ENCODE assay signal across 10 mouse cellular contexts in genomic region chr15:78956351-78956750, GRCm38 (mm10). TPM values are rescaled to one million over a fixed set of nuclear protein-coding genes. Genes with fewer than 3 reads are reported as not detected.
DNase-seq lines count a peak whose midpoint lies in the region; ATAC-seq and TF ChIP-seq lines count a peak whose summit lies in the region.
"Had no signal": no experiment of that assay in that cellular context is flagged by ENCODE, and none has a peak within 500 bp of the region (broad histone marks: within the 10 kb centered on the region; RNA-seq: fewer than 3 reads in every experiment).

No protein-coding gene starts in this region.

- H3K4me2 ChIP-seq in heart, embryonic 11.5 days: no peak overlapping the region
- H3K4me2 ChIP-seq in midbrain, postnatal 0 days (ENCODE audit: low read depth, low read length, poor library complexity, severe bottlenecking): no peak overlapping the region
- H3K4me2 ChIP-seq in midbrain, embryonic 16.5 days (ENCODE audit: low read length): no peak overlapping the region
- no peak overlapping the region for H3K4me2 ChIP-seq in embryonic facial prominence, embryonic 11.5 days (ENCODE audit: low read depth, low read length)
- H3K4me2 ChIP-seq: midbrain, embryonic 13.5 days had no signal

- no peak for DNase-seq in heart, adult 11 months
- DNase-seq in midbrain, postnatal 0 days (ENCODE audit: low spot score): no peak
- DNase-seq in embryonic facial prominence, embryonic 11.5 days (ENCODE audit: low spot score): peak; percentile 39
- DNase-seq in splenic B cell, adult 2 months (ENCODE audit: low read depth, low spot score): peak; percentile 62
- no peak for DNase-seq in heart, adult 9 months (ENCODE audit: low spot score in 2 of 2)
- no peak for DNase-seq in urinary bladder, postnatal 14 days (ENCODE audit: low spot score)

- H3K4me1 ChIP-seq in heart, embryonic 11.5 days (ENCODE audit: control insufficient read depth, insufficient read depth, low read length): no peaks in the 10 kb centered on the region
- no peaks in the 10 kb centered on the region for H3K4me1 ChIP-seq in midbrain, postnatal 0 days (ENCODE audit: insufficient read depth, low read length)
- no peaks in the 10 kb centered on the region for H3K4me1 ChIP-seq in midbrain, embryonic 16.5 days (ENCODE audit: control insufficient read depth, insufficient read depth, low read length)
- 0 out of 2 replicates have a peak, but pooled peaks cover 2% of the 10 kb centered on the region for H3K4me1 ChIP-seq in embryonic facial prominence, embryonic 11.5 days (ENCODE audit: control insufficient read depth, insufficient read depth, low read length)
- H3K4me1 ChIP-seq: midbrain, embryonic 13.5 days had no signal

- peak; percentile 51 for TF ChIP-seq CTCF in midbrain, postnatal 0 days (IDR thresholded peaks at IDR 0.05)

- H3K27ac ChIP-seq in heart, embryonic 11.5 days (ENCODE audit: low read depth, low read length): no peak overlapping the region
- no peak overlapping the region for H3K27ac ChIP-seq in midbrain, postnatal 0 days (ENCODE audit: low read depth, low read length)
- no peak overlapping the region for H3K27ac ChIP-seq in midbrain, embryonic 16.5 days (ENCODE audit: low read length)
- H3K27ac ChIP-seq in embryonic facial prominence, embryonic 11.5 days (replicated peaks; ENCODE audit: low read depth, low read length): no peak overlapping the region
- H3K27ac ChIP-seq: midbrain, embryonic 13.5 days had no signal

- no peaks in the 10 kb centered on the region for H3K9me3 ChIP-seq in heart, embryonic 11.5 days (replicated peaks; ENCODE audit: control insufficient read depth, low read length)
- no peaks in the 10 kb centered on the region for H3K9me3 ChIP-seq in midbrain, postnatal 0 days (ENCODE audit: low read length)
- H3K9me3 ChIP-seq in midbrain, embryonic 16.5 days (replicated peaks; ENCODE audit: control insufficient read depth, low read length, poor library complexity, severe bottlenecking): no peaks in the 10 kb centered on the region
- H3K9me3 ChIP-seq in embryonic facial prominence, embryonic 11.5 days (replicated peaks; ENCODE audit: control insufficient read depth, low read length): no peaks in the 10 kb centered on the region
- H3K9me3 ChIP-seq: embryonic facial prominence, embryonic 13.5 days; midbrain, embryonic 13.5 days had no signal

- H3K27me3 ChIP-seq in heart, embryonic 11.5 days (ENCODE audit: control insufficient read depth, insufficient read depth, low read length): no peaks in the 10 kb centered on the region
- no peaks in the 10 kb centered on the region for H3K27me3 ChIP-seq in midbrain, postnatal 0 days (ENCODE audit: insufficient read depth, low read length)
- no peaks in the 10 kb centered on the region for H3K27me3 ChIP-seq in midbrain, embryonic 16.5 days (ENCODE audit: control insufficient read depth, insufficient read depth, low read depth, low read length)
- no peaks in the 10 kb centered on the region for H3K27me3 ChIP-seq in embryonic facial prominence, embryonic 11.5 days (ENCODE audit: control insufficient read depth, insufficient read depth, low read length)
- H3K27me3 ChIP-seq in splenic B cell, adult 2 months (ENCODE audit: control insufficient read depth, insufficient read depth, low read length, poor library complexity, severe bottlenecking): no peaks in the 10 kb centered on the region
- H3K27me3 ChIP-seq: embryonic facial prominence, embryonic 13.5 days; midbrain, embryonic 13.5 days had no signal

- H3K9ac ChIP-seq in heart, embryonic 11.5 days (ENCODE audit: low read depth, low read length): no peak overlapping the region
- no peak overlapping the region for H3K9ac ChIP-seq in midbrain, postnatal 0 days (replicated peaks; ENCODE audit: low read length, poor library complexity, severe bottlenecking)
- no peak overlapping the region for H3K9ac ChIP-seq in midbrain, embryonic 16.5 days (ENCODE audit: low read depth, low read length)
- H3K9ac ChIP-seq in embryonic facial prominence, embryonic 11.5 days (replicated peaks; ENCODE audit: low read length): no peak overlapping the region
- H3K9ac ChIP-seq: midbrain, embryonic 13.5 days had no signal

- H3K4me3 ChIP-seq in heart, embryonic 11.5 days (ENCODE audit: low read depth, low read length): no peak overlapping the region
- no peak overlapping the region for H3K4me3 ChIP-seq in midbrain, postnatal 0 days (ENCODE audit: low read depth, low read length)
- no peak overlapping the region for H3K4me3 ChIP-seq in midbrain, embryonic 16.5 days (ENCODE audit: low read depth, low read length)
- H3K4me3 ChIP-seq in embryonic facial prominence, embryonic 11.5 days (ENCODE audit: low read depth, low read length): no peak overlapping the region
- H3K4me3 ChIP-seq: embryonic facial prominence, embryonic 13.5 days; midbrain, embryonic 13.5 days had no signal

- 0 out of 2 replicates have a peak, but pooled peaks cover 2% of the 10 kb centered on the region for H3K36me3 ChIP-seq in heart, embryonic 11.5 days (ENCODE audit: control insufficient read depth, insufficient read depth, low read length)
- H3K36me3 ChIP-seq in midbrain, postnatal 0 days (ENCODE audit: insufficient read depth, low read length): peaks cover 38% of the 10 kb centered on the region
- peaks cover 22% of the 10 kb centered on the region for H3K36me3 ChIP-seq in midbrain, embryonic 16.5 days (ENCODE audit: control insufficient read depth, insufficient read depth, low read length)
- peaks cover 6% of the 10 kb centered on the region; the same call in 1 of the 2 replicates for H3K36me3 ChIP-seq in embryonic facial prominence, embryonic 11.5 days (replicated peaks; ENCODE audit: control insufficient read depth, insufficient read depth, low read depth, low read length)
- no peaks in the 10 kb centered on the region for H3K36me3 ChIP-seq in splenic B cell, adult 2 months (ENCODE audit: control insufficient read depth, insufficient read depth, low read length, poor library complexity, severe bottlenecking)

- 59% methylated on average over 4 of the region's 4 CpGs for WGBS in heart, embryonic 11.5 days (ENCODE audit: insufficient replicate concordance)
- WGBS in midbrain, postnatal 0 days: 89% methylated on average over 4 of the region's 4 CpGs
- WGBS in midbrain, embryonic 16.5 days: 84% methylated on average over 4 of the region's 4 CpGs
- 79% methylated on average over 4 of the region's 4 CpGs for WGBS in embryonic facial prominence, embryonic 11.5 days

- ATAC-seq in heart, embryonic 11.5 days (replicated peaks; ENCODE audit: insufficient number of reproducible peaks, low FRiP score, low TSS enrichment): 0 out of 2 replicates have a peak, but pooled peaks have one; percentile 8
- no peak for ATAC-seq in midbrain, postnatal 0 days (ENCODE audit: low FRiP score)
- no peak for ATAC-seq in midbrain, embryonic 16.5 days
- no peak for ATAC-seq in embryonic facial prominence, embryonic 11.5 days (replicated peaks; ENCODE audit: insufficient number of reproducible peaks, low FRiP score, low TSS enrichment, low read depth)
- ATAC-seq: midbrain, embryonic 13.5 days had no signal

RNA-seq across cellular contexts. Expression of gene Triobp, which starts 8.8 kb away (rescaled TPM):
- 49.5 and 57.8 TPM in 2 replicates for polyA plus RNA-seq in heart, embryonic 11.5 days (2014; fragmentation: Nextera tagmentation; extraction: Ambion mirVana)
- 40.0 and 53.3 TPM in 2 replicates for total RNA-seq in midbrain, postnatal 0 days (2014; rRNA removed)
- 24.7 and 28.4 TPM in 2 replicates for polyA plus RNA-seq in midbrain, postnatal 0 days (2015; fragmentation: Nextera tagmentation; extraction: Ambion mirVana)
- 40.9 and 48.8 TPM in 2 replicates for polyA plus RNA-seq in midbrain, embryonic 16.5 days (2015; fragmentation: Nextera tagmentation; extraction: Ambion mirVana)
- 33.4 and 36.9 TPM in 2 replicates for polyA plus RNA-seq in embryonic facial prominence, embryonic 11.5 days (2014; fragmentation: Nextera tagmentation; extraction: Ambion mirVana)

RNA-seq across cellular contexts. Expression of gene Nol12, which starts 21.6 kb away (rescaled TPM):
- polyA plus RNA-seq in heart, embryonic 11.5 days (2014; fragmentation: Nextera tagmentation; extraction: Ambion mirVana): 43.6 and 51.4 TPM in 2 replicates
- 8.1 and 17.1 TPM in 2 replicates for total RNA-seq in midbrain, postnatal 0 days (2014; rRNA removed)
- polyA plus RNA-seq in midbrain, postnatal 0 days (2015; fragmentation: Nextera tagmentation; extraction: Ambion mirVana): 64.0 and 69.5 TPM in 2 replicates
- polyA plus RNA-seq in midbrain, embryonic 16.5 days (2015; fragmentation: Nextera tagmentation; extraction: Ambion mirVana): 66.3 and 67.6 TPM in 2 replicates
- polyA plus RNA-seq in embryonic facial prominence, embryonic 11.5 days (2014; fragmentation: Nextera tagmentation; extraction: Ambion mirVana): 56.7 and 58.8 TPM in 2 replicates

RNA-seq across cellular contexts. Expression of gene Lgals1, which starts 29.8 kb away (rescaled TPM):
- 541 and 566 TPM in 2 replicates for polyA plus RNA-seq in heart, embryonic 11.5 days (2014; fragmentation: Nextera tagmentation; extraction: Ambion mirVana)
- total RNA-seq in midbrain, postnatal 0 days (2014; rRNA removed): 35.4 and 46.2 TPM in 2 replicates
- polyA plus RNA-seq in midbrain, postnatal 0 days (2015; fragmentation: Nextera tagmentation; extraction: Ambion mirVana): 69.7 and 76.8 TPM in 2 replicates
- polyA plus RNA-seq in midbrain, embryonic 16.5 days (2015; fragmentation: Nextera tagmentation; extraction: Ambion mirVana): 51.7 and 53.2 TPM in 2 replicates
- 547 and 598 TPM in 2 replicates for polyA plus RNA-seq in embryonic facial prominence, embryonic 11.5 days (2014; fragmentation: Nextera tagmentation; extraction: Ambion mirVana)

RNA-seq across cellular contexts. Expression of gene Pdxp, which starts 42.6 kb away (rescaled TPM):
- polyA plus RNA-seq in heart, embryonic 11.5 days (2014; fragmentation: Nextera tagmentation; extraction: Ambion mirVana): 24.3 and 25.7 TPM in 2 replicates
- total RNA-seq in midbrain, postnatal 0 days (2014; rRNA removed): 350 and 364 TPM in 2 replicates
- 171 and 181 TPM in 2 replicates for polyA plus RNA-seq in midbrain, postnatal 0 days (2015; fragmentation: Nextera tagmentation; extraction: Ambion mirVana)
- polyA plus RNA-seq in midbrain, embryonic 16.5 days (2015; fragmentation: Nextera tagmentation; extraction: Ambion mirVana): 107 and 126 TPM in 2 replicates
- polyA plus RNA-seq in embryonic facial prominence, embryonic 11.5 days (2014; fragmentation: Nextera tagmentation; extraction: Ambion mirVana): 32.9 and 35.7 TPM in 2 replicates

RNA-seq across cellular contexts. Expression of gene Sh3bp1, which starts 56.8 kb away (rescaled TPM):
- polyA plus RNA-seq in heart, embryonic 11.5 days (2014; fragmentation: Nextera tagmentation; extraction: Ambion mirVana): 25.0 and 29.3 TPM in 2 replicates
- 4.2 and 4.5 TPM in 2 replicates for total RNA-seq in midbrain, postnatal 0 days (2014; rRNA removed)
- 4.0 and 4.7 TPM in 2 replicates for polyA plus RNA-seq in midbrain, postnatal 0 days (2015; fragmentation: Nextera tagmentation; extraction: Ambion mirVana)
- 2.2 and 2.7 TPM in 2 replicates for polyA plus RNA-seq in midbrain, embryonic 16.5 days (2015; fragmentation: Nextera tagmentation; extraction: Ambion mirVana)
- 25.2 and 29.7 TPM in 2 replicates for polyA plus RNA-seq in embryonic facial prominence, embryonic 11.5 days (2014; fragmentation: Nextera tagmentation; extraction: Ambion mirVana)

Comparison
In these comparisons a context has a peak if more than half of its experiments do, and no peak if none do; other contexts are left out.
1. DNase-seq: peak in embryonic facial prominence, embryonic 11.5 days (single experiment) and splenic B cell, adult 2 months (single experiment); none in heart, adult 11 months (single experiment), midbrain, postnatal 0 days (single experiment), heart, adult 9 months (0 of 2) and urinary bladder, postnatal 14 days (single experiment).